Mouse (Mus musculus): ENCODE data around the gene Rbfox3.

Rbfox3 gene

GRCm38 (mm10) chr11:118881786-118882495 lies 29.5 kb downstream of the Rbfox3 start:
- no peak for DNase-seq (ENCODE audit: low spot score in 2 of 2)

GRCm38 (mm10) chr11:118879466-118880150 lies 31.8 kb downstream of the Rbfox3 start:
- DNase-seq (ENCODE audit: low spot score in 2 of 2), result no peak

GRCm38 (mm10) chr11:118878605-118879245 lies 32.7 kb downstream of the Rbfox3 start:
- no peak for DNase-seq (ENCODE audit: low spot score in 2 of 2)

- DNase-seq (ENCODE audit: low spot score in 2 of 2), result no peak
These were observed 36.0 kb downstream of the Rbfox3 start for GRCm38 (mm10) chr11:118875243-118875897.

- no peak for DNase-seq (ENCODE audit: low spot score in 2 of 2)
These were observed 36.8 kb downstream of the Rbfox3 start for GRCm38 (mm10) chr11:118874487-118875095.

GRCm38 (mm10) chr11:118874022-118874421 lies 37.4 kb downstream of the Rbfox3 start:
- DNase-seq (ENCODE audit: low spot score in 2 of 2), result no peak

- no peak for DNase-seq (ENCODE audit: low spot score in 2 of 2)
These were observed 39.9 kb downstream of the Rbfox3 start for GRCm38 (mm10) chr11:118871527-118871926.

- no peak for DNase-seq (ENCODE audit: low spot score in 2 of 2)
These were observed 48.0 kb downstream of the Rbfox3 start for GRCm38 (mm10) chr11:118863360-118863759.

- peak; percentile 75 to 82 for DNase-seq (ENCODE audit: low spot score in 2 of 2)
These were observed 49.5 kb downstream of the Rbfox3 start for GRCm38 (mm10) chr11:118861801-118862431.

- DNase-seq (ENCODE audit: low spot score in 2 of 2), result no peak
These were observed 50.2 kb downstream of the Rbfox3 start for GRCm38 (mm10) chr11:118861246-118861645.

- no peak for DNase-seq (ENCODE audit: low spot score in 2 of 2)
These were observed 50.6 kb downstream of the Rbfox3 start for GRCm38 (mm10) chr11:118860812-118861211.

- no peak for DNase-seq (ENCODE audit: low spot score in 2 of 2)
These were observed 51.6 kb downstream of the Rbfox3 start for GRCm38 (mm10) chr11:118859839-118860238.

GRCm38 (mm10) chr11:118858305-118858704 lies 53.1 kb downstream of the Rbfox3 start:
- DNase-seq (ENCODE audit: low spot score in 2 of 2), result no peak

- DNase-seq (ENCODE audit: low spot score in 2 of 2), result no peak
These were observed 60.0 kb downstream of the Rbfox3 start for GRCm38 (mm10) chr11:118851391-118851790.

GRCm38 (mm10) chr11:118847986-118848385 lies 63.4 kb downstream of the Rbfox3 start:
- DNase-seq (ENCODE audit: low spot score in 2 of 2), result no peak

- DNase-seq (ENCODE audit: low spot score in 2 of 2), result no peak
These were observed 70.4 kb downstream of the Rbfox3 start for GRCm38 (mm10) chr11:118840992-118841391.

- DNase-seq (ENCODE audit: low spot score in 2 of 2), result no peak
These were observed 73.2 kb downstream of the Rbfox3 start for GRCm38 (mm10) chr11:118838167-118838566.

- DNase-seq (ENCODE audit: low spot score in 2 of 2), result no peak
These were observed 74.5 kb downstream of the Rbfox3 start for GRCm38 (mm10) chr11:118836889-118837288.

GRCm38 (mm10) chr11:118832793-118833481 lies 78.5 kb downstream of the Rbfox3 start:
- DNase-seq (ENCODE audit: low spot score in 2 of 2), result no peak

- DNase-seq (ENCODE audit: low spot score in 2 of 2), result no peak
These were observed 79.7 kb downstream of the Rbfox3 start for GRCm38 (mm10) chr11:118831730-118832129.

All from right cerebral cortex, adult 2 months (tissue).